Mouse (Mus musculus) neutrophil, adult 5-6 weeks (primary cell): ENCODE data around the gene Cox8c. TPM values are rescaled to one million over a fixed set of nuclear protein-coding genes. Genes with fewer than 3 reads are reported as not detected.

Experiments
- ATAC-seq: fragments of 151-379, 151-347 bp; 2 replicates; pipeline ENCODE4 v1.8.0; 2017; ENCODE audit warnings: mild to moderate bottlenecking, moderate TSS enrichment; ENCODE audit not compliant: insufficient number of reproducible peaks, poor library complexity, low FRiP score, severe bottlenecking; ENCODE audit errors: extremely low read depth
- total RNA-seq: library from RNA; stranded (forward); fragments of 200-1000 nt; gene quantifications from 2 replicates; pipeline ENCODE4 v1.2.3, GENCODE M21; 2017

Cox8c gene
- total RNA-seq, 1 experiment from 2014 or later = not detected

DNA sequence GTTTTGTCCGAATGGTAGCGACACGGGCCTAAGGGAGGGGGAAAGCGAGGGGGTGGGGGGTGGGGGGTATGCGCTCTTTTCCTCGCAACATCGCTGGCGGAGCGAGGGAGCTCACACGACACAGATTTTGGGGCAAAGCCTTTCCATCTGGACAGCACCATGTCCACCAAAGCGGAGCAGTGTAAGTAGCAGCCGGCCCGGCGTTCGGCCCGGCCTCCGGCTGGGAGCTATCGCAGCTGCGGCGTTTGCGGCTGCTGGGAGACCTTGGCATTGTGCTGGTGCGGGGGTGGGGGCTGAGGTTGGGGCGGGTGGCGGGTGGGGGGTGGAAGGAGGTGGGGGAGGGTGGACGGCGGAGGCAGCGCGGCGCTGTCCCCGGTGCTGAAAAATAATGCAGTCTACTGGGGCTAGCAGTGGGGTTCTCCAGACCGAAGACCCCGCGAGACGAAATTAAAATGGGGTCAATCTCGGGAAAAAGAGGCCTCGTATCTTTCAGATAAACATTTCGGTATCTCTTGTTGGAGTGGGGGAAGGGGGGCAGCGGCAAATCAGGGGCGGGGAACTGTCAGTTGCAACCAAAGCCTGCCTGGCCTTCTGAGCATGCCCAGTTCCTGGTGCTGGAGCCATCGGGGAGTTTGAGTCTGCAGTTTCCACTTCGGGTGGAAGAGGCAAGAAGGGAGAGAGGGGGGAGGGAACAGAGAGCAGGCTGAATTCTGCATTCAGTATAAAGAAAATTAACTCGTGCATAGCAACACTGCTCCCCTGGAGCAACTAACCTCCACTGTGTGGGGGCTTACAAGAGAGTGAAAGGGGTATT, 50.5 kb downstream of the Cox8c start:
- no peak for ATAC-seq

Other genes with a start within 250 kb of the Cox8c start
- gene Itpk1, start 194.4 kb upstream of the Cox8c start, total RNA-seq = 14.0 and 18.7 TPM in 2 replicates
- gene Moap1, start 155.7 kb upstream of the Cox8c start, total RNA-seq = 6.1 and 8.3 TPM in 2 replicates
- gene Tmem251, start 155.6 kb upstream of the Cox8c start, total RNA-seq = 11.2 and 13.4 TPM in 2 replicates
- not detected in 2 replicates for gene Gm28051, start 141.6 kb upstream of the Cox8c start, total RNA-seq
- gene Gon7, start 141.5 kb upstream of the Cox8c start, total RNA-seq = 21.5 and 23.5 TPM in 2 replicates
- 21.4 and 28.6 TPM in 2 replicates for gene Ubr7, start 141.3 kb upstream of the Cox8c start, total RNA-seq
- gene Gm20604, start 140.6 kb upstream of the Cox8c start, total RNA-seq = 4.2 and 4.9 TPM in 2 replicates
- 48.3 and 49.0 TPM in 2 replicates for gene Btbd7, start 20.8 kb upstream of the Cox8c start, total RNA-seq
- 0.12 and 0.25 TPM in 2 replicates for gene Unc79, start 49.5 kb downstream of the Cox8c start, total RNA-seq